Mouse (Mus musculus) heart, adult 2 months (tissue): Measurements from ENCODE around the gene Pecam1. TPM values are rescaled to one million over a fixed set of nuclear protein-coding genes. Genes with fewer than 3 reads are reported as not detected.
A peak's percentile ranks its signal among the peaks of the same experiment; 100 is the strongest.

ENCODE experiments used
- DNase-seq, 2 experiments: peaks; one replicate each; pipeline ENCODE4 v3.0.0; 2021
- H3K27ac ChIP-seq: fragments of 200-600 bp; 2 replicates; pipeline ENCODE4 v1.8.1; 2022
- H3K27me3 ChIP-seq: fragments of 200-500 bp; 2 replicates; pipeline ENCODE4 v1.6.1; 2012; ENCODE audit warnings: mild to moderate bottlenecking, low read length, inconsistent platforms, mixed read lengths; ENCODE audit not compliant: control insufficient read depth, insufficient read depth
- H3K36me3 ChIP-seq: fragments of 200-500 bp; 2 replicates; pipeline ENCODE4 v1.6.1; 2012; ENCODE audit warnings: low read length, inconsistent platforms; ENCODE audit not compliant: control insufficient read depth, insufficient read depth
- H3K4me1 ChIP-seq: fragments of 200-500 bp; 2 replicates; pipeline ENCODE4 v1.6.1; 2011; ENCODE audit warnings: low read length; ENCODE audit not compliant: control insufficient read depth, insufficient read depth
- H3K4me3 ChIP-seq: fragments of 200-600 bp; 2 replicates; pipeline ENCODE4 v1.8.1; 2022
- H3K79me2 ChIP-seq: fragments of 200-500 bp; replicated peaks from 2 replicates; pipeline ENCODE4 v1.6.1; 2012; ENCODE audit warnings: mild to moderate bottlenecking, inconsistent platforms, low read length, moderate library complexity, mixed read lengths; ENCODE audit not compliant: control insufficient read depth, insufficient read depth
- H3K9ac ChIP-seq: fragments of 200-500 bp; 2 replicates; pipeline ENCODE4 v1.6.1; 2012; ENCODE audit warnings: low read depth, mild to moderate bottlenecking, control low read depth, inconsistent platforms, low read length, mixed read lengths
- CTCF ChIP-seq: fragments of 200-600 bp; IDR thresholded peaks from 2 replicates; pipeline ENCODE4 v1.8.1; 2022; ENCODE audit warnings: antibody characterized with exemption, mild to moderate bottlenecking, moderate library complexity
- EP300 ChIP-seq: fragments of 200-500 bp; IDR thresholded peaks from 2 replicates; pipeline ENCODE4 v1.6.1; 2011; ENCODE audit warnings: low read depth, low read length, control low read depth; ENCODE audit not compliant: insufficient read depth
- POLR2A ChIP-seq: fragments of 200-500 bp; IDR thresholded peaks from 2 replicates; pipeline ENCODE4 v1.6.1; 2011; ENCODE audit warnings: mild to moderate bottlenecking, low read depth, low read length, control low read depth; ENCODE audit not compliant: insufficient read depth
- WGBS: fragments of 180-500 bp; shearing (Covaris S2); methylation state at CpG from one replicate; pipeline ENCODE4 v1.1.7; 2018; 5-methylcytosine and 5-hydroxymethylcytosine counted together
- intact Hi-C: fragments of 180-260 bp; cut with DNase I; formaldehyde crosslinking; loops from one replicate; pipeline ENCODE4 v1.15.1; 2025
- long read RNA-seq: library from polyadenylated mRNA; stranded (forward); transcript quantifications from one replicate; pipeline ENCODE4 v2.0.0, GENCODE M21; 2021
- polyA plus RNA-seq: library from polyadenylated mRNA; depleted of rRNA; stranded (reverse); fragments of >200 nt; gene quantifications from 2 replicates; pipeline ENCODE4 v1.2.3, GENCODE M21; 2012; rRNA removed
- total RNA-seq, 2 experiments: library from RNA; stranded (reverse); gene quantifications; 2 replicates each; pipeline ENCODE4 v1.2.3; 2021

Gene Pecam1
- total RNA-seq (100 to 1,000 TPM; 114 to 123 TPM), polyA plus RNA-seq (78.3 and 130 TPM in 2 replicates)
- long read RNA-seq, transcript Pecam1-203 (14 exons, 3,233 nt), result minor isoform, 10 of 49 reads
- long read RNA-seq, transcript Pecam1-202 (15 exons, 3,283 nt), result major isoform, 13 of 49 reads
- long read RNA-seq, transcript Pecam1-204 (16 exons, 3,441 nt), result minor isoform, 7 of 49 reads
- long read RNA-seq, partial matches to known transcripts, result 2 of 49 reads
- long read RNA-seq, other reads (novel, unspliced or antisense), result 17 of 49 reads

- H3K9ac ChIP-seq, result no peak within 1 kb of the TSS
- no peaks in the 10 kb centered on the region for H3K36me3 ChIP-seq
- intact Hi-C loops, result no loop called here
- no peak for DNase-seq
- no peaks in the 10 kb centered on the region for H3K27me3 ChIP-seq
- TF ChIP-seq CTCF, result no peak
- TF ChIP-seq EP300, result no peak
- no peak for TF ChIP-seq POLR2A
- WGBS, result 63% methylated on average over 13 of the region's 13 CpGs
- no peaks in the 10 kb centered on the region for H3K79me2 ChIP-seq
- no peak within 1 kb of the TSS for H3K4me3 ChIP-seq
- no peak within 1 kb of the TSS; the same call in 1 of the 2 replicates for H3K27ac ChIP-seq
- no peaks in the 10 kb centered on the region for H3K4me1 ChIP-seq
Measured at GRCm38 (mm10) chr11:106750121-106750751, at the start of gene Pecam1. Gene Pecam1 (minus strand): TSS chr11:106750628.

GRCm38 (mm10) chr11:106795679-106796078 is 45.3 kb upstream of the Pecam1 start:
- H3K27me3 ChIP-seq, result no peaks in the 10 kb centered on the region
- 0 out of 2 replicates have a peak overlapping the region, but pooled peaks have one; percentile 15 for H3K27ac ChIP-seq
- WGBS, result 41% methylated on average over 9 of the region's 9 CpGs
- peaks cover 9% of the 10 kb centered on the region for H3K36me3 ChIP-seq
- intact Hi-C loops, result loop anchor here (2.0 kb wide), 1 partner anchor 25 kb away; no protein-coding TSS in a partner anchor
- no peak for TF ChIP-seq EP300
- TF ChIP-seq POLR2A, result no peak
- TF ChIP-seq CTCF, result no peak
- H3K9ac ChIP-seq, result no peak overlapping the region
- no peak overlapping the region for H3K4me3 ChIP-seq
- DNase-seq, result no peak
- no peaks in the 10 kb centered on the region; the same call in 1 of the 2 replicates for H3K79me2 ChIP-seq
- H3K4me1 ChIP-seq, result peaks cover 3% of the 10 kb centered on the region

GRCm38 (mm10) chr11:106793846-106794245 is 43.4 kb upstream of the Pecam1 start:
- H3K36me3 ChIP-seq, result peaks cover 9% of the 10 kb centered on the region
- intact Hi-C loops, result no loop called here
- peaks cover 3% of the 10 kb centered on the region for H3K4me1 ChIP-seq
- no peak overlapping the region for H3K27ac ChIP-seq
- 81% methylated on average over 4 of the region's 4 CpGs for WGBS
- no peak overlapping the region for H3K9ac ChIP-seq
- no peak for DNase-seq
- no peaks in the 10 kb centered on the region for H3K27me3 ChIP-seq
- no peaks in the 10 kb centered on the region; the same call in 1 of the 2 replicates for H3K79me2 ChIP-seq
- TF ChIP-seq CTCF (no peak), POLR2A (no peak), EP300 (no peak)
- no peak overlapping the region for H3K4me3 ChIP-seq

GRCm38 (mm10) chr11:106789649-106790048 is 39.2 kb upstream of the Pecam1 start:
- Histone ChIP-seq H3K4me3 (peak overlapping the region; percentile 99), H3K36me3 (peaks cover 20% of the 10 kb centered on the region), H3K27ac (peak overlapping the region; percentile 96), H3K27me3 (no peaks in the 10 kb centered on the region), H3K4me1 (peaks cover 1% of the 10 kb centered on the region; the same call in 1 of the 2 replicates), H3K79me2 (peaks cover 1% of the 10 kb centered on the region; the same call in 1 of the 2 replicates), H3K9ac (peak overlapping the region; percentile 89)
- 1% methylated on average over 6 of the region's 6 CpGs for WGBS
- intact Hi-C loops, result loop anchor here (5.0 to 10.0 kb wide), 3 partner anchors 133 to 515 kb away; partner anchors contain the start of genes Smarcd2, Smurf2 and Tcam1
- no peak for DNase-seq
- TF ChIP-seq EP300 (no peak), CTCF (no peak), POLR2A (no peak)

GRCm38 (mm10) chr11:106788775-106789459 is 38.5 kb upstream of the Pecam1 start, which contains the start of the genes Ddx5 and Cep95:
Gene Ddx5 (minus strand): TSS chr11:106789185.
Gene Cep95 (plus strand): TSS chr11:106789252.
- Histone ChIP-seq H3K4me3 (peak within 1 kb of the TSS; percentile 99), H3K4me1 (peaks cover 2% of the 10 kb centered on the region; the same call in 1 of the 2 replicates), H3K27me3 (no peaks in the 10 kb centered on the region), H3K79me2 (peaks cover 1% of the 10 kb centered on the region; the same call in 1 of the 2 replicates), H3K36me3 (peaks cover 27% of the 10 kb centered on the region), H3K27ac (peak within 1 kb of the TSS; percentile 96), H3K9ac (peak within 1 kb of the TSS; percentile 99)
- WGBS, result under 1% methylated on average over 57 of the region's 58 CpGs
- peak; percentile 44 for TF ChIP-seq CTCF
- TF ChIP-seq EP300, result peak; percentile 80
- peak; percentile 83 for TF ChIP-seq POLR2A
- intact Hi-C loops, result loop anchor here (1.0 to 10.0 kb wide), 4 partner anchors 10 to 514 kb away; partner anchors contain the start of genes Polg2, Smarcd2, Smurf2 and Tcam1
- DNase-seq, result peak; percentile 98 to 99
